Mouse (Mus musculus) layer of hippocampus, postnatal 25 days (tissue): Measurements from ENCODE around the gene Lrrc27. TPM values are rescaled to one million over a fixed set of nuclear protein-coding genes. Genes with fewer than 3 reads are reported as not detected.

Experiments
- DNase-seq, 2 experiments: peaks; one replicate each; pipeline ENCODE4 v3.0.0; 2022; ENCODE audit warnings: mixed read lengths in 2 of 2, low spot score in 1 of 2; ENCODE audit errors: extremely low spot score in 1 of 2
- total RNA-seq, 2 experiments: library from RNA; stranded (reverse); gene quantifications; 2 replicates each; pipeline ENCODE4 v1.2.3; 2021

Gene Lrrc27
- total RNA-seq, 2 experiments from 2014 or later, result 6.1 to 6.8 TPM

GRCm38 (mm10) chr7:139213751-139214150, 963 bp downstream of the Lrrc27 start:
- no peak for DNase-seq

GRCm38 (mm10) chr7:139214160-139214559, 1.4 kb downstream of the Lrrc27 start:
- DNase-seq, result no peak

- no peak for DNase-seq
These were observed 2.0 kb downstream of the Lrrc27 start for GRCm38 (mm10) chr7:139214596-139215340.

GRCm38 (mm10) chr7:139215516-139215915, 2.7 kb downstream of the Lrrc27 start:
- DNase-seq, result no peak

- no peak for DNase-seq
These were observed 3.2 kb downstream of the Lrrc27 start for GRCm38 (mm10) chr7:139215946-139216345.

- DNase-seq, result no peak
These were observed 3.7 kb downstream of the Lrrc27 start for GRCm38 (mm10) chr7:139216464-139216863.

- DNase-seq, result no peak
These were observed 4.3 kb downstream of the Lrrc27 start for GRCm38 (mm10) chr7:139217046-139217445.

- DNase-seq, result no peak
These were observed 6.0 kb downstream of the Lrrc27 start for GRCm38 (mm10) chr7:139218641-139219415.

- no peak for DNase-seq
These were observed 6.7 kb downstream of the Lrrc27 start for GRCm38 (mm10) chr7:139219486-139219885.

GRCm38 (mm10) chr7:139220303-139220702, 7.5 kb downstream of the Lrrc27 start:
- no peak for DNase-seq

- no peak for DNase-seq
These were observed 8.3 kb downstream of the Lrrc27 start for GRCm38 (mm10) chr7:139221072-139221471.

- no peak for DNase-seq
These were observed 9.1 kb downstream of the Lrrc27 start for GRCm38 (mm10) chr7:139221856-139222255.

- DNase-seq, result no peak
These were observed 9.6 kb downstream of the Lrrc27 start for GRCm38 (mm10) chr7:139222341-139222740.

- no peak for DNase-seq
These were observed 11.3 kb downstream of the Lrrc27 start for GRCm38 (mm10) chr7:139224070-139224469.

GRCm38 (mm10) chr7:139224725-139225124, 11.9 kb downstream of the Lrrc27 start:
- no peak for DNase-seq

GRCm38 (mm10) chr7:139226416-139226815, 13.6 kb downstream of the Lrrc27 start:
- DNase-seq, result no peak

- DNase-seq, result no peak
These were observed 15.8 kb downstream of the Lrrc27 start for GRCm38 (mm10) chr7:139228447-139229171.

GRCm38 (mm10) chr7:139229837-139230236, 17.0 kb downstream of the Lrrc27 start:
- DNase-seq, result no peak

GRCm38 (mm10) chr7:139230241-139230640, 17.5 kb downstream of the Lrrc27 start:
- no peak for DNase-seq

- peak; percentile 84 to 95 for DNase-seq
These were observed 20.9 kb downstream of the Lrrc27 start for GRCm38 (mm10) chr7:139233714-139234113.
